Comparison of ENCODE assay signal across 14 mouse cellular contexts in genomic region chr3:145004422-145004821, GRCm38 (mm10). TPM values are rescaled to one million over a fixed set of nuclear protein-coding genes. Genes with fewer than 3 reads are reported as not detected.
DNase-seq lines count a peak whose midpoint lies in the region; ATAC-seq and TF ChIP-seq lines count a peak whose summit lies in the region.
"Had no signal": no experiment of that assay in that cellular context is flagged by ENCODE, and none has a peak within 500 bp of the region (broad histone marks: within the 10 kb centered on the region; RNA-seq: fewer than 3 reads in every experiment).

No protein-coding gene starts in this region.

- no peaks in the 10 kb centered on the region for H3K27me3 ChIP-seq in E14TG2a.4 (ENCODE audit: insufficient read depth, low read length)

- no peaks in the 10 kb centered on the region for H3K36me3 ChIP-seq in E14TG2a.4 (ENCODE audit: insufficient read depth, low read length)

- H3K27ac ChIP-seq in layer of hippocampus, adult 2 months: no peak overlapping the region
- H3K27ac ChIP-seq: hindbrain, embryonic 14.5 days had no signal

- DNase-seq in embryo, embryonic 10 days (ENCODE audit: low spot score): peak; percentile 16
- DNase-seq in embryo, embryonic 9.5 days (ENCODE audit: extremely low spot score): no peak
- DNase-seq in layer of hippocampus, adult 2 months (ENCODE audit: low spot score in 2 of 2): no peak
- DNase-seq in layer of hippocampus, postnatal 10 days (ENCODE audit: low spot score in 2 of 2): no peak
- peak; percentile 46 for DNase-seq in embryo, embryonic 10.5 days (ENCODE audit: low spot score)
- no peak for DNase-seq in right cerebral cortex, adult 18-20 months
- DNase-seq: adrenal gland, adult 8-10 months; cerebellum, postnatal 36 days; lung, adult 18-20 months had no signal

- H3K9me3 ChIP-seq in E14TG2a.4 (ENCODE audit: low read length): no peaks in the 10 kb centered on the region

- ATAC-seq in frontal cortex, adult (ENCODE audit: low TSS enrichment): no peak

- TF ChIP-seq CTCF in layer of hippocampus, adult 2 months (conservative IDR thresholded peaks at IDR 0.05): peak; percentile 78
- TF ChIP-seq CTCF in E14TG2a.4 (conservative IDR thresholded peaks at IDR 0.05; ENCODE audit: low read length): peak; percentile 48

- no peak overlapping the region for H3K4me3 ChIP-seq in layer of hippocampus, adult 2 months
- H3K4me3 ChIP-seq in E14TG2a.4 (replicated peaks; ENCODE audit: low read length): no peak overlapping the region
- H3K4me3 ChIP-seq: erythroblast, embryonic 14.5 days had no signal

- no peaks in the 10 kb centered on the region for H3K4me1 ChIP-seq in E14TG2a.4 (replicated peaks; ENCODE audit: low read depth, low read length)

RNA-seq across cellular contexts. Expression of gene Clca1, which starts 28.2 kb away (rescaled TPM):
- total RNA-seq in layer of hippocampus, adult 2 months (2021): not detected
- total RNA-seq in layer of hippocampus, postnatal 10 days (2021): not detected
- total RNA-seq: adrenal gland, adult 8-10 months; left cerebral cortex, postnatal 36 days had no signal

RNA-seq across cellular contexts. Expression of gene Clca4a, which starts 29.6 kb away (rescaled TPM):
- not detected for total RNA-seq in layer of hippocampus, adult 2 months (2021)
- not detected for total RNA-seq in layer of hippocampus, postnatal 10 days (2021)
- total RNA-seq: adrenal gland, adult 8-10 months; left cerebral cortex, postnatal 36 days had no signal

Comparison
In these comparisons a context has a peak if more than half of its experiments do, and no peak if none do; other contexts are left out.
1. DNase-seq: peak in embryo, embryonic 10 days (single experiment) and embryo, embryonic 10.5 days (single experiment); none in embryo, embryonic 9.5 days (single experiment), layer of hippocampus, adult 2 months (0 of 2), layer of hippocampus, postnatal 10 days (0 of 2) and right cerebral cortex, adult 18-20 months (single experiment).